Mouse (Mus musculus): ENCODE data around the gene Abcb8. TPM values are rescaled to one million over a fixed set of nuclear protein-coding genes. Genes with fewer than 3 reads are reported as not detected.

Gene Abcb8
- total and polyA plus RNA-seq, 2 experiments from 2014 or later, result 73.2 to 141 TPM

- H3K4me2 ChIP-seq (ENCODE audit: low read depth, low read length), result no peak overlapping the region
- no peak overlapping the region for H3K27ac ChIP-seq (ENCODE audit: low read depth)
- ATAC-seq (ENCODE audit: insufficient read depth, low read depth) (0 out of 2 replicates have a peak, but pooled peaks have one; percentile 11), DNase-seq (ENCODE audit: low spot score) (no peak)
- no peak for TF ChIP-seq EP300 (IDR thresholded peaks at IDR 0.05; ENCODE audit: low read depth)
- TF ChIP-seq CTCF (IDR thresholded peaks at IDR 0.05; ENCODE audit: low read depth), result no peak
- no peak overlapping the region for H3K9ac ChIP-seq (replicated peaks; ENCODE audit: low read depth, low read length)
- 78% methylated on average over 2 of the region's 2 CpGs for WGBS
- H3K9me3 ChIP-seq (replicated peaks; ENCODE audit: control insufficient read depth, low read length), result no peaks in the 10 kb centered on the region
- H3K36me3 ChIP-seq (replicated peaks; ENCODE audit: control insufficient read depth, insufficient read depth, low read length), result peaks cover 23% of the 10 kb centered on the region
- H3K27me3 ChIP-seq (ENCODE audit: control insufficient read depth, insufficient read depth, low read length), result no peaks in the 10 kb centered on the region
- no peak overlapping the region for H3K4me3 ChIP-seq (ENCODE audit: low read depth, low read length)
- no peaks in the 10 kb centered on the region for H3K4me1 ChIP-seq (ENCODE audit: control insufficient read depth, insufficient read depth)
Measured at GRCm38 (mm10) chr5:24409466-24409865, 16.0 kb downstream of the Abcb8 start.

- H3K27ac ChIP-seq (ENCODE audit: low read depth), result no peak overlapping the region
- no peak for ATAC-seq (ENCODE audit: insufficient read depth, low read depth)
Measured at GRCm38 (mm10) chr5:24412063-24412462, 18.6 kb downstream of the Abcb8 start.

GRCm38 (mm10) chr5:24413042-24413693 is 19.7 kb downstream of the Abcb8 start, which contains the start of gene Asic3:
TSS of gene Asic3 (plus strand) at chr5:24413392.
- H3K9me3 ChIP-seq (replicated peaks; ENCODE audit: control insufficient read depth, low read length), result no peaks in the 10 kb centered on the region
- no peak within 1 kb of the TSS for H3K4me2 ChIP-seq (ENCODE audit: low read depth, low read length)
- ATAC-seq (ENCODE audit: insufficient read depth, low read depth) (no peak), DNase-seq (ENCODE audit: low spot score) (no peak)
- H3K27me3 ChIP-seq (ENCODE audit: control insufficient read depth, insufficient read depth, low read length), result no peaks in the 10 kb centered on the region
- 29% methylated on average over 11 of the region's 11 CpGs for WGBS
- H3K4me1 ChIP-seq (ENCODE audit: control insufficient read depth, insufficient read depth), result 0 out of 2 replicates have a peak, but pooled peaks cover 3% of the 10 kb centered on the region
- no peaks in the 10 kb centered on the region for H3K36me3 ChIP-seq (replicated peaks; ENCODE audit: control insufficient read depth, insufficient read depth, low read length)
- H3K4me3 ChIP-seq (ENCODE audit: low read depth, low read length), result no peak within 1 kb of the TSS
- H3K9ac ChIP-seq (replicated peaks; ENCODE audit: low read depth, low read length), result no peak within 1 kb of the TSS
- no peak within 1 kb of the TSS for H3K27ac ChIP-seq (ENCODE audit: low read depth)
- no peak for TF ChIP-seq CTCF (IDR thresholded peaks at IDR 0.05; ENCODE audit: low read depth)
- TF ChIP-seq EP300 (IDR thresholded peaks at IDR 0.05; ENCODE audit: low read depth), result no peak

More at GRCm38 (mm10) chr5:24412063-24412462, 18.6 kb downstream of the Abcb8 start:
- WGBS, result 70% methylated on average over 2 of the region's 2 CpGs
- H3K9ac ChIP-seq (replicated peaks; ENCODE audit: low read depth, low read length), result no peak overlapping the region
- no peak overlapping the region for H3K4me3 ChIP-seq (ENCODE audit: low read depth, low read length)
- H3K36me3 ChIP-seq (replicated peaks; ENCODE audit: control insufficient read depth, insufficient read depth, low read length), result 0 out of 2 replicates have a peak, but pooled peaks cover 5% of the 10 kb centered on the region
- H3K4me2 ChIP-seq (ENCODE audit: low read depth, low read length), result no peak overlapping the region
- 0 out of 2 replicates have a peak, but pooled peaks cover 3% of the 10 kb centered on the region for H3K4me1 ChIP-seq (ENCODE audit: control insufficient read depth, insufficient read depth)
- DNase-seq (ENCODE audit: low spot score), result no peak
- TF ChIP-seq CTCF (IDR thresholded peaks at IDR 0.05; ENCODE audit: low read depth) (no peak), EP300 (IDR thresholded peaks at IDR 0.05; ENCODE audit: low read depth) (no peak)
- H3K27me3 ChIP-seq (ENCODE audit: control insufficient read depth, insufficient read depth, low read length), result no peaks in the 10 kb centered on the region
- no peaks in the 10 kb centered on the region for H3K9me3 ChIP-seq (replicated peaks; ENCODE audit: control insufficient read depth, low read length)

- Histone ChIP-seq H3K4me3 (ENCODE audit: low read depth, low read length) (no peak overlapping the region), H3K4me2 (ENCODE audit: low read depth, low read length) (no peak overlapping the region), H3K27me3 (ENCODE audit: control insufficient read depth, insufficient read depth, low read length) (no peaks in the 10 kb centered on the region), H3K9me3 (replicated peaks; ENCODE audit: control insufficient read depth, low read length) (no peaks in the 10 kb centered on the region), H3K27ac (ENCODE audit: low read depth) (no peak overlapping the region), H3K4me1 (ENCODE audit: control insufficient read depth, insufficient read depth) (0 out of 2 replicates have a peak, but pooled peaks cover 3% of the 10 kb centered on the region), H3K36me3 (replicated peaks; ENCODE audit: control insufficient read depth, insufficient read depth, low read length) (0 out of 2 replicates have a peak, but pooled peaks cover 6% of the 10 kb centered on the region), H3K9ac (replicated peaks; ENCODE audit: low read depth, low read length) (no peak overlapping the region)
- TF ChIP-seq CTCF (IDR thresholded peaks at IDR 0.05; ENCODE audit: low read depth), result no peak
- TF ChIP-seq EP300 (IDR thresholded peaks at IDR 0.05; ENCODE audit: low read depth), result no peak
- DNase-seq (ENCODE audit: low spot score), result no peak
- 77% methylated on average over 13 of the region's 13 CpGs for WGBS
- ATAC-seq (ENCODE audit: insufficient read depth, low read depth), result no peak
Measured at GRCm38 (mm10) chr5:24413938-24414337, 20.5 kb downstream of the Abcb8 start.

- H3K9ac ChIP-seq (replicated peaks; ENCODE audit: low read depth, low read length), result no peak overlapping the region
- WGBS, result 2% methylated on average over 21 of the region's 21 CpGs
Measured at GRCm38 (mm10) chr5:24416222-24416736, 22.8 kb downstream of the Abcb8 start.

More at GRCm38 (mm10) chr5:24416222-24416736, 22.8 kb downstream of the Abcb8 start:
- H3K27ac ChIP-seq (ENCODE audit: low read depth), result no peak overlapping the region
- no peak overlapping the region for H3K4me3 ChIP-seq (ENCODE audit: low read depth, low read length)
- DNase-seq (ENCODE audit: low spot score) (peak; percentile 57), ATAC-seq (ENCODE audit: insufficient read depth, low read depth) (peak; percentile 76)
- TF ChIP-seq EP300 (IDR thresholded peaks at IDR 0.05; ENCODE audit: low read depth), result no peak
- peak; percentile 44 for TF ChIP-seq CTCF (IDR thresholded peaks at IDR 0.05; ENCODE audit: low read depth)
- H3K27me3 ChIP-seq (ENCODE audit: control insufficient read depth, insufficient read depth, low read length), result no peaks in the 10 kb centered on the region
- H3K4me2 ChIP-seq (ENCODE audit: low read depth, low read length), result no peak overlapping the region
- peaks cover 15% of the 10 kb centered on the region; the same call in 1 of the 2 replicates for H3K36me3 ChIP-seq (replicated peaks; ENCODE audit: control insufficient read depth, insufficient read depth, low read length)
- H3K4me1 ChIP-seq (ENCODE audit: control insufficient read depth, insufficient read depth), result 0 out of 2 replicates have a peak, but pooled peaks cover 3% of the 10 kb centered on the region
- no peaks in the 10 kb centered on the region for H3K9me3 ChIP-seq (replicated peaks; ENCODE audit: control insufficient read depth, low read length)
